Mouse (Mus musculus): ENCODE data around the gene Tsc22d3. TPM values are rescaled to one million over a fixed set of nuclear protein-coding genes. Genes with fewer than 3 reads are reported as not detected.
"Not testable (repeated sequence)": the region's sequence is repeated elsewhere in the genome, so short reads cannot be mapped to it uniquely, and the experiment has no call there.

The Tsc22d3 gene
- polyA plus RNA-seq, 1 experiment: 51.3 TPM

DNA sequence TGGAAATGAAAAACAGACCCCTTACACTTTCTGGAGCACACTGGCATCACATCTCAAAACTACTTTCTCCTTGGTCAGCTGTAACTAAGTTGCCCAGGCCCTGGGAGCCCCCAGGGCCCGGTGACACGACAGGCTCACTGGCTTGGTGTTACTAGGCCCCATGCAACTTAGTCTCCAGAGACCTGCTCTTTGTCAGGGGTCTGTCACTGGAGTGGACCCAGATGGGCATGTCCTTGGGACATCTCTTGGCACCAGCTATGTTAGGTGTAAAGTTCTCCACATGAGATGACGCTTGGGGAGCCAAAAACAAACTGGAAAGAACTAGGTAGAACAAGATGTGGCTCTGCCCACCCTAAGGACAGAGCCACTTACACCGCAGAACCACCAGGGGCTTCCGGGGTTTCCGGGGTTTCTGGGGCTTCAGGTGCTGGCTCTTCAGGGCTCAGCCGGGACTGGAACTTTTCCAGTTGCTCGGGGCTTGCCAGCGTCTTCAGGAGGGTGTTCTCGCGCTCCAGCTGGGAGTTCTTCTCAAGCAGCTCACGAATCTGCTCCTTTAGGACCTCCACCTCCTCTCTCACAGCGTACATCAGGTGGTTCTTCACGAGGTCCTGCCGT is 59.9 kb downstream of the Tsc22d3 start:
- DNase-seq (ENCODE audit: low read depth): no peak

DNA sequence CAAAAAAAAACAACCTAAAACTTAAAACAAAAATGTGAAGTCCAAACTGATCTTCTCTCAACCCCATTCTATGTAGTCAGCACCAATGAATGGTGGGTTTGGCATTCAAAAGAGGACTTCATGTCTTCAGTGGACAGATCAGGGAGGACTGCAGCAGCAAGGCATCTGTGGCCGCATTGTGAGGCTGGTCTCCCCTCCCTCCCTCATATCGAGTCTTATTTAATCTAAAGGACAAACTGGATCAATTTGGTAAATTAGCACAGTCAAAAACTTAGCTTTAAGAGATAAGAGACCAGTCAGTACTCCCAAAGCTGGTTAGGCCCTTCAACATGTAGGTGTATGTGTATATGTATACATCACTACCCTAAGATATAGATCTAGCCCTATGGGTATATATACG is 60.6 kb downstream of the Tsc22d3 start:
- DNase-seq (ENCODE audit: low read depth): not testable (repeated sequence)

More for the DNA sequence above, 59.9 kb downstream of the Tsc22d3 start:
- TF ChIP-seq CTCF (IDR thresholded peaks at IDR 0.05; ENCODE audit: borderline replicate concordance, extremely low read depth, insufficient read depth, insufficient read length) (no peak), POLR2A (IDR thresholded peaks at IDR 0.05; ENCODE audit: borderline replicate concordance, extremely low read depth, insufficient read depth, insufficient read length, poor library complexity, severe bottlenecking) (no peak)

DNA sequence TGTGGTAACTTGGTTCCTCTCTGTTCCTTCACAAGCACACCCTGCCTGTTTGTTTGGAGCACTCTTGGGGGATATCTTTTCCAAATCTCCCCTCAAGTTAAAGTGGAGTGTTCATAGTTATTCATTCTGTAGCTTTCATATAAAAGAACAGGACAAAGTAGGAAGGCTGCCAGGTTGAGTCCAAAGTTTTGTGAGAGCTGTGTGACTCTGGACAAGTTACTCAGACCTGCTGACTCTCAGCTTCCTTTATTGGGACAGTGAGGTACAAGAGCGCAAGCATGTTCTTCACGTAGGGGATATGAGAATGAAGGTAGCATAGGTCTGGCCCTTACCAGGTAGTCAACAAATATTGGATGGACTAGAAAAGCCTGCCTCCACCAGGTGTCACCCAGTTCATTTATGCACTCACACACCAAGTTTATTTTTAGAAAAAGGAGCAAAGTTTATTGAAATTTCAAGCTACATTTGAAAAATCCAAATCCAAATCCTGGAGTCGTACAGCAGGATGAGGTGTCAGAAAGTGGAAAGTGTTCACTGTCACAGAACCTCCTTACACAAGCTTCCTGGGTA is 61.3 kb downstream of the Tsc22d3 start:
- TF ChIP-seq CTCF (IDR thresholded peaks at IDR 0.05; ENCODE audit: borderline replicate concordance, extremely low read depth, insufficient read depth, insufficient read length) (no peak), POLR2A (IDR thresholded peaks at IDR 0.05; ENCODE audit: borderline replicate concordance, extremely low read depth, insufficient read depth, insufficient read length, poor library complexity, severe bottlenecking) (no peak)
- DNase-seq (ENCODE audit: low read depth): no peak

DNA sequence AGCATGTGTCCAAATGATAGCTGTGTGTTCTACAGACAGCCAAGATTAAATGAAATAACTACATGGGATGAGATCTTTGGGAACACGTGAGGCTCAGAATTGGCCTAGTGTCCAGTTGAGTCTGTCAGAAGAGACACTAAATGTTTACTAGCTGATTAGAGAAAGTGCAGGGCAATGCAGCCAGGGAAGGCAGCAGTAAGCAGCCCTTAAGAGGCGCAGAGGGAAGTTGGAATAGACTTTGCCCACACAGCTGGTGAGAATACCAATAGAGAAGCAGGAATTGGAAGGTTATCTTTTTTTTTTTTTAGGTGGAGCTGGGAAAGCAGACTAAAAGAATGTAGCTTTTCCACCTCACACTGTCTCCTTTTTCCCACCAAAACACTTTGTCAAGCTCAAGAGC is 61.8 kb downstream of the Tsc22d3 start:
- DNase-seq (ENCODE audit: low read depth): no peak

DNA sequence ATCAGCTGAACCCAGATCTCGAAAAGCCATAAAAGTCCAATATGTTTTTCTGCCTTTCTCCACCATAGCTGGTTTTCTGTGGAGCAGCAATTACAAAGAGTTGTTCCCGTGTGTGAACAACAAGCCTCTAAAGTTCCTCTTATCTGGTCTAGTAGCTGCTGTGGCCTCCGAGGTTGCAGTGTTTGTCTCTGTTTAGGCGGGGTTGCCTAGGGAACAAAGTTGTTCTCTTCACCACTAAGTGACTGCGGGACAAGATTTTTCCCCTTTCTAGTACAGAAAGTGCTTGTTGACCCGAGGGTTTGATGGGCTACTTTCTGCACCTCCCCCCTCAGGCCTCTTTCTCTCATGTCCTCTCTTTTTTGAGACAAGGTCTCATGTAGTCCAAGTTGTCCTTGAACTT is 62.8 kb downstream of the Tsc22d3 start:
- no peak for DNase-seq (ENCODE audit: low read depth)
- TF ChIP-seq POLR2A (IDR thresholded peaks at IDR 0.05; ENCODE audit: borderline replicate concordance, extremely low read depth, insufficient read depth, insufficient read length, poor library complexity, severe bottlenecking) (no peak), CTCF (IDR thresholded peaks at IDR 0.05; ENCODE audit: borderline replicate concordance, extremely low read depth, insufficient read depth, insufficient read length) (no peak)

More for the DNA sequence above, 61.8 kb downstream of the Tsc22d3 start:
- TF ChIP-seq CTCF (IDR thresholded peaks at IDR 0.05; ENCODE audit: borderline replicate concordance, extremely low read depth, insufficient read depth, insufficient read length) (no peak), POLR2A (IDR thresholded peaks at IDR 0.05; ENCODE audit: borderline replicate concordance, extremely low read depth, insufficient read depth, insufficient read length, poor library complexity, severe bottlenecking) (no peak)

DNA sequence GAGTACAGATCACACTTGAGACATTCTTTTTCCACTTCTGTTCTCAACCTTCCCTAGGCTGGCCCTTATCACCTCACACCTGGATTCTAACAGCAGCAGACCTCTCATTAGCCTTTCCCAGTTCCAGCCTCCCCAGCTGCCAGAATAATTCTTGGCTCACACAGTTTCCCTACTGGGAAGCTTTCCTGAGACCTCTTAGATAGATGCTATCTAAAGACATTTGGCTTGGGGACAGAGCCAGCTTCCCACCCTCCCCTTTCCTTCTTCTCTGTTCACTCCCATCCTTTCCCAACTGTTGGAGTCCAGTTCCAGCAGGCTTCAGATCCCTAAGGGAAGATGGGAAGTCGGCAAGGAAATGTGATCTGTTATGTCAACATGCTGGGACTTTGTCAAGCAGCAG is 65.0 kb downstream of the Tsc22d3 start:
- no peak for TF ChIP-seq POLR2A (IDR thresholded peaks at IDR 0.05; ENCODE audit: borderline replicate concordance, extremely low read depth, insufficient read depth, insufficient read length, poor library complexity, severe bottlenecking)
- TF ChIP-seq CTCF (IDR thresholded peaks at IDR 0.05; ENCODE audit: borderline replicate concordance, extremely low read depth, insufficient read depth, insufficient read length): no peak
- no peak for DNase-seq (ENCODE audit: low read depth)

DNA sequence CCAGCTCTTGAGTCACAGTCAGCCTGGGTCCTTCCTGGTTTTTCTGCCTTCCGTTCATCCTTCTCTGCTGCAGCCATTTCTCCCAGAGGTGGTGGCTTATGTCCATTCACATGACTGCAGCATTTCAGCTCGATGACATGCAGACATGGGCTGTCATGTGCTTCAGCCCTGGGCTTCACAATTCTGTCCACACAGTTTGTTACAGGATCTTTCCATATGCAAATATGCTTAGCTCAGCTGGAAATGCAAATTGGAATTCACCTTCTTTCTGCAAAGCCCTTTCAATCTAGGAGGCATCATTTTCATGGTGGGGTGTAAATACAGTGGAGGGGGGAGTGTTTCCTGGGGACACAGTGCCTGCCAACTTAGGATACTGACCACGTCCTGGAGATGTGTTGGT is 66.2 kb downstream of the Tsc22d3 start:
- no peak for DNase-seq (ENCODE audit: low read depth)
- TF ChIP-seq CTCF (IDR thresholded peaks at IDR 0.05; ENCODE audit: borderline replicate concordance, extremely low read depth, insufficient read depth, insufficient read length): no peak
- no peak for TF ChIP-seq POLR2A (IDR thresholded peaks at IDR 0.05; ENCODE audit: borderline replicate concordance, extremely low read depth, insufficient read depth, insufficient read length, poor library complexity, severe bottlenecking)

DNA sequence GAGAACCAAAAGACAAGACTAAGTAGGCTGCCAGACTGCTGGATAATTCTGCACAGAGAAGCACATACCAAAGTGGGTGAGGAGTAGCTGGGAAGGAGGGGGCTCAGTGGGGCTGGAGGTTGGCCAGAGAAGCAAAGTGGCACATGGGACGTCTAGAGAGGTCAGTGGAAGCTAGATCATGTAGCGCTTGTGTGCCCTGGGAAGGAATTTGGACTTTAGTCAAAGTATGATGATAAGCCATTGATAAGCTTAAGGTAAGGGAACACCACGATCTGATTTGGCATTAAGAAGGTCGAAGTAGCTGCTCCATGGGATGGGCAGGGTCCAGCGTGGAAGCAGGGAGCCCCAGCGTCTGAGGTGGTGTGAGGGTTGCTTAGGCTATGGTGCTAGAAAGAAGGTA is 68.1 kb downstream of the Tsc22d3 start:
- TF ChIP-seq CTCF (IDR thresholded peaks at IDR 0.05; ENCODE audit: borderline replicate concordance, extremely low read depth, insufficient read depth, insufficient read length) (no peak), POLR2A (IDR thresholded peaks at IDR 0.05; ENCODE audit: borderline replicate concordance, extremely low read depth, insufficient read depth, insufficient read length, poor library complexity, severe bottlenecking) (no peak)
- no peak for DNase-seq (ENCODE audit: low read depth)

DNA sequence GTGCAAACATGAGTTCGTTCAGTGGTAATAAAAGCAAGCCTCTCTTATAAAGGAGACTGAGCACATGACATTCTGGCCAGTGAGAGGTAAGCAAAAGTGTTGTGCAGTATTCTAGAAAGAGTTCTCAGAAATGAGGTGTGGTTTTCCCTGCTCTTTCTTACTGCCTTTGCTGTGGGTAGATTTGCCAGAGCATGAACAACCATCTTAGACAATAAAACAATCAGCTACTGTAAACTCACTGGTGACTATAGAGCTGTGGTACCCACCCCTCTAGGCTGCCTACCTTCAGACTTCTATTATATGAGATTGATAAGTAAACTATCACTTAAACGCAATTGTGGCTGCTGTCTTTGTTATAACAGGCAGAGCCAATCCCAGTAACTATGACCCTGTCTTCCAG is 69.1 kb downstream of the Tsc22d3 start:
- DNase-seq (ENCODE audit: low read depth): no peak
- TF ChIP-seq CTCF (IDR thresholded peaks at IDR 0.05; ENCODE audit: borderline replicate concordance, extremely low read depth, insufficient read depth, insufficient read length) (no peak), POLR2A (IDR thresholded peaks at IDR 0.05; ENCODE audit: borderline replicate concordance, extremely low read depth, insufficient read depth, insufficient read length, poor library complexity, severe bottlenecking) (no peak)

DNA sequence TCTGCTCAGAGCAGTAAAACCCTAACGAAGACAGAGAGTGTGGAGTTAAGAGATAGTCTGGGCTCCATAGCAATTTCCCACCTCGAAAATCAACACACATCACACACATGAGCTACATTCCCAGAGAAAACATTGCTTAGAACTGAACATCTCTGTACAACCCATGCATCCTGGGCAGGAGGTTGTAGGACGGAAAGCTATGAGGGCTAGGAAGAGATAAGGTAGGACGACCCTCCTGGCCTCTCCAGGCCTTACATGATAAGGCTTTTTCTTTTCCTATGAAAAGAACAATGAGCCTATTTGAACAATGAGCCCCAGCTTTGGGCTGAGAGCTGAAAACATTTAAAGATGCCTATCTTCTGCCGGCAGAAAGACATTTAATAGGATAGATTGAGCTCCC is 69.8 kb downstream of the Tsc22d3 start:
- DNase-seq (ENCODE audit: low read depth): no peak
- TF ChIP-seq POLR2A (IDR thresholded peaks at IDR 0.05; ENCODE audit: borderline replicate concordance, extremely low read depth, insufficient read depth, insufficient read length, poor library complexity, severe bottlenecking) (no peak), CTCF (IDR thresholded peaks at IDR 0.05; ENCODE audit: borderline replicate concordance, extremely low read depth, insufficient read depth, insufficient read length) (no peak)

DNA sequence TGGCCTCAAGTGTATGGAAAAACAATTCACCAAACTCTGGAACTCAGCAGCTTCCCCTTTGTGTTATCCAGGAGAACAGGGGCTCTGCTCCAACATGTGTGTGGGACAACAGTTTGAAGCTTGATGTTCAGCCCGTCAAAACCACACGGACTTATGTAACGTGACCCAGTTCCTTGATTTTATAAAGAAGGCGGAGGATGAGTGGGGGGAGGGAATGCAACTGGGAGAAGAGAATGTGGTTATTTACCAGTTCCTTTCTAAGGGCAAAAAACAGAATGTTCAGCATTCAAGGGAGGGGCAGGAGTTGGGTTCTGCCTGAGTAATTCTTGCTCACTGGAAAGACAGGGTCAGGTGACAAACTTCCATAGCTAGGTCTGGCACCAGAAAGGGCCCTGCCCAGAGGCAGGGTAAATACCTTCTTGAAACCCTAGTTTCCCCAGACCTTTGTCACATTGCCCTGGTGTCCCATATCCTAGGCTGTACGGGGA is 71.3 kb downstream of the Tsc22d3 start:
- TF ChIP-seq CTCF (IDR thresholded peaks at IDR 0.05; ENCODE audit: borderline replicate concordance, extremely low read depth, insufficient read depth, insufficient read length) (no peak), POLR2A (IDR thresholded peaks at IDR 0.05; ENCODE audit: borderline replicate concordance, extremely low read depth, insufficient read depth, insufficient read length, poor library complexity, severe bottlenecking) (no peak)
- DNase-seq (ENCODE audit: low read depth): no peak

DNA sequence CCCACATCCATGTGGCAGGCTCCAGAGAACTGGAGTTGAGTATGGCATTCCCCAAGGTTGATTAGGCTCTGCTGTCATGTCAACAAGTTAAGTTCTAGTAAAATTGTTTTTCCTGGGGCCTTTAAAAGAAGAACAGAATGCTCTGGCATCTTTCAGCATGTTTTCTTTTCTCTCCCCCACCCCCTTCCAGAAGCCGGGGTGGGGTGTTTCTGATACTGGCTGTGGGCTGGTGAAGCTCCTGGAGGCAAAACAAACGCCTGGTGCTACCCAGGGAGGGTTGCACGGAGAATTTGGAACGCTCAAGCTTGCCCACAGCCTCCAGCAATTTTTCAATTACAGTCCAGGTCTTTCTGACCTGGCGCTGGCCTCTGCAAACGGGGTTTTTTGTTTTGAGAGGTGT is 73.2 kb downstream of the Tsc22d3 start:
- TF ChIP-seq POLR2A (IDR thresholded peaks at IDR 0.05; ENCODE audit: borderline replicate concordance, extremely low read depth, insufficient read depth, insufficient read length, poor library complexity, severe bottlenecking) (no peak), CTCF (IDR thresholded peaks at IDR 0.05; ENCODE audit: borderline replicate concordance, extremely low read depth, insufficient read depth, insufficient read length) (no peak)
- DNase-seq (ENCODE audit: low read depth): no peak
